Mouse (Mus musculus): ENCODE results near the gene Unc13a.

DNA sequence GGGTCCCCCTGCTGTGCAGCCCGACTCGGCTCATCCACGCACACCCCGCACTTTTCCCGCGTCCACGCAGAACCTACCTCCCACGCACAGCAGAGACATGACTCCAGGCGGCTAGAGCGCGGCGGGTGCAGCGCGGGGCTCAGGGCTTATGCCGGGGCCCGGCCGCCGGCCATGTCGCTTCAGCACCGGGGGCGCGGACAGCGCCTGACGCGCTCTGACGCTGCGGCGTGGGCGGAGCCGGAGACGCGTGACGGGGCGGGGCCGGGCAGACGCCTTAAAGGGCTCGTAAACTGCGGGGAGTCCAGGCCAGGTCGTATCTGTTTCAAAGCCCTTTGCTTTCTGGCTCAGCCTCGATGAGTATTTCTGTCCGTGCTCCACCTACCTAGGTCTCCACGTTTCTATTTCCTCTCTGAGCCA, at the start of gene Unc13a:
- no peak for TF ChIP-seq CTCF (IDR thresholded peaks at IDR 0.05; ENCODE audit: borderline replicate concordance, insufficient read depth, low read depth, low read length)
- peak; percentile 83 for TF ChIP-seq POLR2A (IDR thresholded peaks at IDR 0.05; ENCODE audit: borderline replicate concordance, insufficient read depth, low read length)

All from cerebellum, adult 2 months (tissue).